Mouse (Mus musculus) bone marrow macrophage, adult 2 months (primary cell): ENCODE measurements around the gene Isoc2b.

Source experiments
- CTCF ChIP-seq: IDR thresholded peaks from 2 replicates; pipeline ENCODE4 v1.5.1; 2012; ENCODE audit warnings: low read depth, mild to moderate bottlenecking, low read length, moderate library complexity
- POLR2A ChIP-seq: IDR thresholded peaks from 2 replicates; pipeline ENCODE4 v1.6.1; 2012; ENCODE audit warnings: mild to moderate bottlenecking, low read depth, low read length, borderline replicate concordance

- no peak for TF ChIP-seq POLR2A
- TF ChIP-seq CTCF: no peak
Measured at GRCm38 (mm10) chr7:4813105-4813791, 56.8 kb downstream of the Isoc2b start.
